Mouse (Mus musculus) gastrocnemius, postnatal 14 days (tissue): ENCODE results near the gene Traf7. TPM values are rescaled to one million over a fixed set of nuclear protein-coding genes. Genes with fewer than 3 reads are reported as not detected.

Source experiments
- DNase-seq: peaks from one replicate; pipeline ENCODE4 v3.0.0; 2021; ENCODE audit warnings: mixed read lengths
- intact Hi-C: fragments of 180-260 bp; cut with DNase I; formaldehyde crosslinking; loops from one replicate; pipeline ENCODE4 v1.15.1; 2025; ENCODE audit warnings: low total_unique reads
- total RNA-seq, 2 experiments: library from RNA; stranded (reverse); gene quantifications; 2 replicates each; pipeline ENCODE4 v1.2.3; 2021

Gene Traf7
- total RNA-seq, 2 experiments from 2014 or later: 31.9 to 33.4 TPM

DNA sequence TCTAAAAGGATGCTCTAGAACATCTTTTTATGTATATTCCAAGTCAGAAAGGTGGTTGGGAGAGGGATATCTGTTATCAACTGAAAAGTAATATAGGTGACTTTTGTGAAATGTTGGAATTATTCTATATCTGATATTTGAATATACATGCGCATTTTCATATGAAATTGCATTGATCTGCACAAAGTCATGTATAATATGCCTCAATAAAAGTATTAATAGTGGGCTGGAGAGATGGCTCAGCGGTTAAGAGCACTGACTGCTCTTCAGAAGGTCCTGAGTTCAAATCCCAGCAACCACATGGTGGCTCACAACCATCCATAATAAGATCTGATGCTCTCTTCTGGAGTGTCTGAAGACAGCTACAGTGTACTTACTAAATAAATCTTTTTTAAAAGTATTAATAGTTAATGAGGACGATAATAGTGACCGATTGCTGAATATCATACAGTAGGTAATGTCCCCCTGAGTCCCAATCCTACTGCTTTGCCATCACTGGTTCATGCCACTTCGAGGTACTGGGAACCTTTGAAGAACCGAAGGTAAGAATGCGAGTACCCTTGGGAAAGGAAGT, 58.3 kb downstream of the Traf7 start:
- intact Hi-C loops: no loop called here
- DNase-seq: no peak

DNA sequence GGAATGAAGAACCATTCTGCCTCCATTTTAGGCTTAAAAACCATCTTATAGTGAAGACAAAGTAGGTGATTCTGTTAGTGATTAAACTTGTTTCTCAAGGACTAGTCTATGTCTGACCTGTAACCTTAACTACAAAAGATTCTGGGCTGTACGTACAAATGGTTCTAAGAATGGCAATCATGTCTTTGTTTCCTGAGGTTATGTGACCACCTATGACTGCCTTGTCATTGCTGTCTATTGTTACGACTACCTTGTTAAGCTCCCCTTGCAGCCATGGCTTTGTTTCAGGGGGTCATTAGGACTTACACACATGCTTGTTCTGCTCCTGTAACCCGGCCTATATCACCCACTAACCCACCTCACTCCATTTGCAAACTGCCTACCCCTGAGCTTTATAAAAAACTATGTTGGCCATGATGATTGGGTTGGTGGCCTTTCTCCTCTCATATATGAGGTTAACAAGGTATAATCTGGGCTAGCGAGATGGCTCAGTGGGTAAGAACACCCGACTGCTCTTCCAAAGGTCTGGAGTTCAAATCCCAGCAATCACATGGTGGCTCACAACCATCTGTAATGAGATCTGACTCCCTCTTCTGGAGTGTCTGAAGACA, 59.0 kb downstream of the Traf7 start:
- no peak for DNase-seq
- intact Hi-C loops: no loop called here

DNA sequence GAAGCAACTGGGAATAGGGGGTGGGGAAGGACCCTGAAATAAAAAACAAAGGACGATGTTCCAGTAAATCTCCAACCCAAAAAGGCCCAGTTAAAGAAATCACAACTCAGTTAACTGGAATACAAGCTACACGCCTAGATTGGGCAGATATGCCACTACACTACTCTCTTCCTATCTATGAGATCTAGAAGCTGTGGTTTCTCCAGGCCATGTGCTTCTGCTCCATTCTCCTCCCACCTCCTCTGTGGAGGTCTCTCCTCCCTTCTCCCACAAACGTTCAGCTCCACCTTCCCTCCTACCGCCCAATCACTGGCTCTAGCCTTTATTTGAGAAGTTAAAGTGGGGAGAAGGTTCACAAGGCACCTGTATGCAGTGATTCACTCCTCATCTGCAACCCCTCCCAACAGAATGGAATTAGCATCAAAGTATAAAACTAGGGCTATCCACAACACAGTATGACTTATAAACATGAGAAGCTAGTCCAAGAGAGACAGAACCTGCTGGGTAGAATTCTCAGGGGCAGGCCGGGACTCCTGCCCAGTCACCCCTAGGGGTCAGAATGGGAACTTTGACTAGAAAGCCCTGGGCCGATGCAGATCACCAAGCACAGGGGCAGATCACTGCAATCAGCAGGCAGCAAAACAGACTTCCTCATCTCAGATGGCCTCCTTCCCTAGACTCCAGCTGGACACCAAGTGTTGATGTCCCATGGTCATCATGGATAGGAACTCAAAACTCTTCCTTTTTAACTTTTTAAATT, 64.2 kb downstream of the Traf7 start:
- DNase-seq: no peak
- intact Hi-C loops: no loop called here

DNA sequence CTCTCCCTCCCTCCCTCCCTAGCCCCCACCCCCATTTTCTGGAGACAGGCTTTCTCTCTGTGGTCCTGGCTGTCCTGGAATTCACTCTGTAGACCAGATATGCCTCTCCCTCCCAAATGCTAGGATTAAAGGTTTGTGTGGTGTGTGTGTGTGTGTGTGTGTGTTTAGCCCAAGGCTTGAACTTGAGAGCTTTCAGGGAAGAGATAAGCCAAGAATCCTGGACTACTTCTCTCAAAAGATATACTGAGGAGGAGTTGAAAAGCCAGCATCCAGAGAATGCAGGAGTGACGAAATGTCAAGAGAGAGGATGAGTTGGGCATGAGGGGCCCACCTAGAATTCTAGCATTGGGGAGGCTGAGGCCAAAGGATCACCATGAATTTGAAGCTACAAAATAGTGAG, 64.8 kb downstream of the Traf7 start:
- no peak for DNase-seq
- intact Hi-C loops: no loop called here

DNA sequence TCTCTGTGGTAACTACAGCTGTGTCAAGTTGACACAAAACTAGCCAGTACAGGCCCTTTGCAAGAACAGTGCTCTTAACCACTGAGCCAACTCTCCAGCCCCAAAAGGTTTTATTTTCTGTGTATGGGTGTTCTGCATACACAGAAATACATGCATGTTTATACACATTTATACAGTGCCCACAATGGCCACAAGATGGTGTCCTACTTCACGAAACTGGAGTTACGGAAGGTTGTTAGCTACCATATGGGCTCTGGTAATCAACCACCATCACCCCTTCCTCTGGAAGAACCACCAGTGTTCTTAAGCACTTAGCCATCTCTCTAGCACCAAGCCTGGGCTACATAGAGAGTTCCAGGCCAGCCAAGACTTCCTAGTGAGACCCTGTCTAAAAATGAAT, 66.2 kb downstream of the Traf7 start:
- intact Hi-C loops: no loop called here
- DNase-seq: no peak

Other genes with a start within 250 kb of the Traf7 start
- gene Abca17, start 176.9 kb downstream of the Traf7 start, total RNA-seq: under 1 TPM in 1 of 2 experiments, not detected in 1; 0.09 TPM
- 1 to 10 TPM; 9.0 to 9.8 TPM for gene Abca3, start 176.0 kb downstream of the Traf7 start, total RNA-seq
- 10 to 100 TPM; 48.2 to 51.5 TPM for gene Rnps1, start 113.4 kb downstream of the Traf7 start, total RNA-seq
- gene Eci1, start 101.3 kb downstream of the Traf7 start, total RNA-seq: 100 to 1,000 TPM; 133 to 200 TPM
- gene Dnase1l2, start 84.8 kb downstream of the Traf7 start, total RNA-seq: under 1 TPM; 0.76 to 0.89 TPM
- 10 to 100 TPM in 1 of 2 experiments, 1 to 10 TPM in 1; 8.5 to 10.2 TPM for gene E4f1, start 57.6 kb downstream of the Traf7 start, total RNA-seq
- gene Pgp, start 57.5 kb downstream of the Traf7 start, total RNA-seq: 10 to 100 TPM; 44.6 TPM
- under 1 TPM in 1 of 2 experiments, not detected in 1; 0.31 TPM for gene Bricd5, start 54.1 kb downstream of the Traf7 start, total RNA-seq
- gene Mlst8, start 48.9 kb downstream of the Traf7 start, total RNA-seq: 10 to 100 TPM; 10.7 to 11.6 TPM
- under 1 TPM; 0.22 to 0.31 TPM for gene Caskin1, start 39.3 kb downstream of the Traf7 start, total RNA-seq
- gene Rab26, start 6.3 kb upstream of the Traf7 start, total RNA-seq: under 1 TPM; 0.21 to 0.27 TPM
- 10 to 100 TPM; 32.0 to 36.1 TPM for gene Pkd1, start 21.9 kb upstream of the Traf7 start, total RNA-seq
- 10 to 100 TPM; 50.6 to 53.0 TPM for gene Tsc2, start 104.7 kb upstream of the Traf7 start, total RNA-seq
- gene Nthl1, start 104.7 kb upstream of the Traf7 start, total RNA-seq: 1 to 10 TPM; 2.2 to 3.6 TPM
- 10 to 100 TPM; 36.2 to 46.3 TPM for gene Slc9a3r2, start 122.4 kb upstream of the Traf7 start, total RNA-seq
- gene Npw, start 130.5 kb upstream of the Traf7 start, total RNA-seq: not detected
- 10 to 100 TPM; 13.9 to 16.3 TPM for gene Zfp598, start 141.7 kb upstream of the Traf7 start, total RNA-seq
- not detected for gene Syngr3, start 162.0 kb upstream of the Traf7 start, total RNA-seq
- 10 to 100 TPM; 23.0 to 25.0 TPM for gene Gfer, start 168.2 kb upstream of the Traf7 start, total RNA-seq
- under 1 TPM; 0.44 to 0.94 TPM for gene Noxo1, start 168.3 kb upstream of the Traf7 start, total RNA-seq
- gene Tbl3, start 179.7 kb upstream of the Traf7 start, total RNA-seq: 10 to 100 TPM; 16.3 to 19.6 TPM
- not detected for gene Rnf151, start 190.1 kb upstream of the Traf7 start, total RNA-seq
- 100 to 1,000 TPM; 643 to 719 TPM for gene Rps2, start 190.2 kb upstream of the Traf7 start, total RNA-seq
- gene Ndufb10, start 196.5 kb upstream of the Traf7 start, total RNA-seq: 100 to 1,000 TPM; 467 to 532 TPM
- gene Rpl3l, start 199.9 kb upstream of the Traf7 start, total RNA-seq: 100 to 1,000 TPM; 781 to 864 TPM
- gene Msrb1, start 208.7 kb upstream of the Traf7 start, total RNA-seq: 100 to 1,000 TPM; 143 to 165 TPM
- gene Hs3st6, start 225.1 kb upstream of the Traf7 start, total RNA-seq: not detected